Mouse (Mus musculus) intestine, embryonic 15.5 days (tissue): ENCODE measurements around the gene Cela3a. TPM values are rescaled to one million over a fixed set of nuclear protein-coding genes. Genes with fewer than 3 reads are reported as not detected.
"Not testable (repeated sequence)": the region's sequence is repeated elsewhere in the genome, so short reads cannot be mapped to it uniquely, and the experiment has no call there.

Source experiments
- ATAC-seq: fragments of 200-750 bp; cut with Nextera tagmentation; 2 replicates; pipeline ENCODE4 v1.8.0; 2017; ENCODE audit warnings: moderate TSS enrichment, moderate library complexity
- H3K27ac ChIP-seq: fragments of 300-500 bp; sonication (generic); 2 replicates; pipeline ENCODE4 v1.5.1; 2015; ENCODE audit warnings: mild to moderate bottlenecking, inconsistent platforms
- H3K27me3 ChIP-seq: fragments of 300-500 bp; sonication (generic); replicated peaks from 2 replicates; pipeline ENCODE4 v1.6.1; 2015; ENCODE audit warnings: inconsistent platforms
- H3K36me3 ChIP-seq: fragments of 300-500 bp; sonication (generic); 2 replicates; pipeline ENCODE4 v1.6.1; 2015; ENCODE audit warnings: inconsistent platforms
- H3K4me1 ChIP-seq: fragments of 300-500 bp; sonication (generic); replicated peaks from 2 replicates; pipeline ENCODE4 v1.6.1; 2015; ENCODE audit warnings: inconsistent platforms
- H3K4me2 ChIP-seq: fragments of 300-500 bp; sonication (generic); replicated peaks from 2 replicates; pipeline ENCODE4 v1.6.1; 2015; ENCODE audit warnings: mild to moderate bottlenecking, inconsistent platforms
- H3K4me3 ChIP-seq: fragments of 300-500 bp; sonication (generic); replicated peaks from 2 replicates; pipeline ENCODE4 v1.5.1; 2015; ENCODE audit warnings: inconsistent platforms
- H3K9ac ChIP-seq: fragments of 300-500 bp; sonication (generic); 2 replicates; pipeline ENCODE4 v1.6.1; 2015; ENCODE audit warnings: inconsistent platforms
- H3K9me3 ChIP-seq: fragments of 300-500 bp; sonication (generic); 2 replicates; pipeline ENCODE4 v1.6.1; 2016; ENCODE audit warnings: inconsistent platforms
- WGBS: fragments of 180-500 bp; shearing (Covaris S2); methylation state at CpG from one replicate; pipeline ENCODE4 v1.1.7; 2015; 5-methylcytosine and 5-hydroxymethylcytosine counted together
- polyA plus RNA-seq: library from polyadenylated mRNA; unstranded; fragments of >200 nt; fragmentation: Nextera tagmentation; extraction: Ambion mirVana; gene quantifications from 2 replicates; pipeline ENCODE4 v1.2.1, GENCODE M21; 2015

Gene Cela3a
- polyA plus RNA-seq, 1 experiment from 2014 or later: not detected

DNA sequence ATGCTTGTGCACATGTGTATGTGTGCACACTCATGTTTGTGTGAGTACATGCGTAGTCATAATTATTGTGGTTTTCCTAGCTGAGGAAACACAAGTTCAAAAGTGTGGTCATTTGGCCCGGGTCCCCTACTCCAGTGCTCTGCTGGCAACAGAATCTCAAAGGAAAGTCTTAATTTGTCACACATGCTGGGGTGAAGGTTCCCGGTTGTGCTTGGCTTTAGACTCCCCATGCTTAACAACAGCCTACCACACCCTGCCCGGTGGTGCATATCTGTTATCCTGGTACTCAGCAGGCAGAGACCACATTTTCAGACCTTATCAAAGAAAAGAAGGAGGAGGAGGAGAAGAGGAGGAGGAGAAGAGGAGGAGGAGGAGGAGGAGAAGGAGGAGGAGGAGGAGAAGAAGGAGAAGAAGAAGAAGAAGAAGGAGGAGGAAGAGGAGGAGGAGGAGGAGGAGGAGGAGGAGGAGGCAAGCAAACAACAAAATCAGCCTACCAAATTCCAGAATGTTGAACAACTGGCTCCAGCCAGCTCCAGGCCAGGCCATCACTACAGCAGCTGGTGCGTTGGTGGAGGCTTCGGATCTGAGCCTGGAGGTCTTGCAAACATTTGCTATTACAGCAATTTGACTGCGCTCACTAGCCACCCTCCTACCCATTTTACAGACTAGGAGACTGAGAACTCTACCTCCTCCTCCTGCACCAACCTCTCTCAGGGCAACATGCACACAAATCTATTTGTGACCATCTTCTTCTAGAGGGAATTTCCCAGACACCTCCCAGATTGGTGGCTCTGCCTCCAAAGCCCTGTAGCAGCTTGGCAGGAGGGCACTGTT is 38.0 kb upstream of the Cela3a start:
- H3K4me1 ChIP-seq: peaks cover 15% of the 10 kb centered on the region
- no peak overlapping the region for H3K4me2 ChIP-seq
- no peak overlapping the region for H3K4me3 ChIP-seq
- ATAC-seq: no peak
- no peaks in the 10 kb centered on the region for H3K36me3 ChIP-seq
- 0 out of 2 replicates have a peak overlapping the region, but pooled peaks have one; percentile 2 for H3K27ac ChIP-seq
- WGBS: 65% methylated on average over 7 of the region's 7 CpGs
- no peaks in the 10 kb centered on the region for H3K9me3 ChIP-seq
- H3K27me3 ChIP-seq: no peaks in the 10 kb centered on the region
- no peak overlapping the region for H3K9ac ChIP-seq

DNA sequence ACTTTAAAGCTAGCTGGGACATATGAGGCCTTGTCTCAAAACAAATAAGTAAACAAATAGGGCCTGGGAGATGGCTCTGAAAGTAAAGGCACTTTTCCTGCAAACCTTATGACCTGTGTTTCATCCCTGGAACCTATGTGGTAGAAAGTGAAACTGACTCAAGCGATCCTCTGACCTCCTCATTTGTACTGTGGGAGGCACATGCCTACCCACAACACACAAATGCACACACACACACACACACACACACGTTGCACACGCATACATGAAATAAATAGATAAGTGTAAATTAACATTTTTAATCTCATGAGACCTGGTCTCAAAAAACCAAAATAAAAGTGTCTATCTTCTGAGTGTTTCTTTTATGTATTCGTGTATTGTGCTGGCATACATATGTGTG is 36.3 kb upstream of the Cela3a start:
- Histone ChIP-seq H3K36me3 (no peaks in the 10 kb centered on the region), H3K9me3 (no peaks in the 10 kb centered on the region), H3K27ac (no peak overlapping the region), H3K4me1 (peaks cover 15% of the 10 kb centered on the region), H3K27me3 (no peaks in the 10 kb centered on the region), H3K4me3 (no peak overlapping the region), H3K4me2 (no peak overlapping the region), H3K9ac (no peak overlapping the region)
- 83% methylated on average over 4 of the region's 4 CpGs for WGBS
- no peak for ATAC-seq

DNA sequence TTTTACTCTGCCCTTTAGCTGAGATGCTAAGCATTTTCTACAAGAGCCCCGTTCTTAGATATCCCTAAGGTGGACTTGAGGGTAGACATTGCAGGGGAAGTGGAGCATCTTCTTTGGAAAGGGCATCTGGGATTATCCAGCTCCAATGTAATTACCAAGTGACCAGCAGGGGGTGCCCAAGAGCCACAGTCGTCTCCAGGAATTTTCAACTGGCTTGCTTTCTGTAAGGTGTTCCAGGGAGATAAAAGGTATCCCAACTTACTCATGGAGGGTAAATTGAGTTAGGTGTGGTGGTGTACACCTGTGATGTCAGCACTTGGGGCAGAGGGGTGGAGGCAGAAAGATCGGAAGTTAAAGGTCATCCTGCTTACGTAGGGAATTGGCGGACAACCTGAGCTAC is 34.0 kb upstream of the Cela3a start:
- Histone ChIP-seq H3K27me3 (no peaks in the 10 kb centered on the region), H3K9me3 (no peaks in the 10 kb centered on the region), H3K9ac (no peak overlapping the region), H3K36me3 (no peaks in the 10 kb centered on the region), H3K4me3 (no peak overlapping the region), H3K4me2 (0 out of 2 replicates have a peak overlapping the region, but pooled peaks have one; percentile 6), H3K27ac (no peak overlapping the region), H3K4me1 (peaks cover 9% of the 10 kb centered on the region)
- 16% methylated on average over 5 of the region's 5 CpGs for WGBS
- 0 out of 2 replicates have a peak, but pooled peaks have one; percentile 22 for ATAC-seq

DNA sequence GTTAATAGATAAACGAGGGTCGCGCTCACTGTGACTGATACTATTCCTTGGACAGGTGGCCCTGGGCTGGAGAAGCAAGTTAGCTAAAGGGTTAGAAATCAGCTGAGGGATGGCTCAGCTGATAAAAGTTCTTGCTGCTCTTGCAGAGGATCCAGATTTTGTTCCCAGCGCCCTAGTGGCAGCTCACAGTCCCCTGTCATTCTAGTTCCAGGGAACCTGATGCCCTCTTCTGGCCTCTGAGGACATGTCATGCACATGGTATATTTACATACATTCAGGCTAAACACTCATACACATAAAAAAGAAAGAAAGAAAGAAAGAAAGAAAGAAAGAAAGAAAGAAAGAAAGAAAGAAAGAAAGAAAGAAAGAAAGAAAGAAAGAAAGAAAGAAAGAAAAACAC is 31.7 kb upstream of the Cela3a start:
- H3K9me3 ChIP-seq: no peaks in the 10 kb centered on the region
- H3K4me3 ChIP-seq: no peak overlapping the region
- WGBS: 84% methylated on average over 4 of the region's 4 CpGs
- no peaks in the 10 kb centered on the region for H3K27me3 ChIP-seq
- peaks cover 4% of the 10 kb centered on the region; the same call in 1 of the 2 replicates for H3K4me1 ChIP-seq
- no peak for ATAC-seq
- no peak overlapping the region for H3K27ac ChIP-seq
- H3K36me3 ChIP-seq: no peaks in the 10 kb centered on the region
- no peak overlapping the region for H3K4me2 ChIP-seq
- H3K9ac ChIP-seq: no peak overlapping the region

DNA sequence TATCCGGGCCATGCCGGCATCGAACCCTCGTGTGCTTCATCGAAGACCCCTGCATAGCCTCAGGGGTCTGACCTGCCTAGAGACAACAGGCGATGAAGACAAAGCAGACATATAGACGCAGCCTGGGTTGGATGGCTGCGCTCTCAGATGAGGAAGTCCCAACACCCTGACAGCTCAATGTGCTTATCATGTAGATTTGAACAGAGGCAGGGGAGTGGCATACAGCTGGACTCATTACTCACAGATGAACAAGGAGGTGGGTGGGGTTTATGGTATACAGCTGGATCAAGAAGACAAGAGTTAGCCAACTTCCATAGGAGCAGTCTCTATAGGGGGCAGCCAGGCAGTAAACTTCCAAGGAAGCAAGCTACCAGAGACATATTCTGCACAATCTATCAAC is 29.3 kb upstream of the Cela3a start:
- 83% methylated on average over 8 of the region's 8 CpGs for WGBS
- Histone ChIP-seq H3K27me3 (no peaks in the 10 kb centered on the region), H3K9ac (no peak overlapping the region), H3K36me3 (no peaks in the 10 kb centered on the region), H3K9me3 (no peaks in the 10 kb centered on the region), H3K4me2 (no peak overlapping the region), H3K27ac (no peak overlapping the region), H3K4me3 (no peak overlapping the region), H3K4me1 (peaks cover 2% of the 10 kb centered on the region; the same call in 1 of the 2 replicates)
- ATAC-seq: peak; percentile 72

DNA sequence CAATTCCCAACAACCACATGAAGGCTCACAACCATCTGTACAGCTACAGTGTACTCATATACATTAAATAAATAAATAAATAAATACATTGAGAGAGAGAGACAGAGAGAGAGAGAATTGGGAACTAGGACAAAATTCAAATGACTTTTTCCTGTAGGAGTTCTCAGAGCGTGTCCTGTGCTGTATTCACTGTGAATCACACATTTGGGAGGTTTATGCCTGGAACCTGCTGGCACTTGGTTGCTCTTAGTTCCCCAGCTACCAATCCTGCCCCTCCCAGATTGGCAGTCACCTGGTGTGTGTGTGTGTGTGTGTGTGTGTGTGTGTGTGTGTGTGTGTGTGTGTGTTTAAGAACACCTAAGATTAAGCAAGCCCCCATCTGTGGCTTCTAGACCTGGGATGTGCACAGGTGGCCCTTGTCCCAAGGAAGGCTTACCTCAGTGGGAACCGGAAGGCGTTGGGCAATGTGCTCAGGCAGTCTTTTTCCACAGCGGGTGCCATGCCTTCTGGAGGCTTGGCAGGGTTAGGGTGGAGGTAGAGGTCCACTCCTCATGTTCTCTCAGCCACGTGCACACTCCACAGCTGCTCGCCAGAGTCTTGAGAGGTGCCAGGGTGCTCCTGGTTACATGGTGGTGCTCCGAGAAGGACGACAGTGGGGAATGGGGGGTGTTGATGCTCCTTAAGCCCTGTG is 27.5 kb upstream of the Cela3a start:
- Histone ChIP-seq H3K4me2 (no peak overlapping the region), H3K27me3 (no peaks in the 10 kb centered on the region), H3K27ac (no peak overlapping the region), H3K36me3 (no peaks in the 10 kb centered on the region), H3K4me1 (no peaks in the 10 kb centered on the region), H3K4me3 (no peak overlapping the region), H3K9ac (no peak overlapping the region), H3K9me3 (no peaks in the 10 kb centered on the region)
- ATAC-seq: 0 out of 2 replicates have a peak, but pooled peaks have one; percentile 66
- WGBS: 91% methylated on average over 8 of the region's 8 CpGs

DNA sequence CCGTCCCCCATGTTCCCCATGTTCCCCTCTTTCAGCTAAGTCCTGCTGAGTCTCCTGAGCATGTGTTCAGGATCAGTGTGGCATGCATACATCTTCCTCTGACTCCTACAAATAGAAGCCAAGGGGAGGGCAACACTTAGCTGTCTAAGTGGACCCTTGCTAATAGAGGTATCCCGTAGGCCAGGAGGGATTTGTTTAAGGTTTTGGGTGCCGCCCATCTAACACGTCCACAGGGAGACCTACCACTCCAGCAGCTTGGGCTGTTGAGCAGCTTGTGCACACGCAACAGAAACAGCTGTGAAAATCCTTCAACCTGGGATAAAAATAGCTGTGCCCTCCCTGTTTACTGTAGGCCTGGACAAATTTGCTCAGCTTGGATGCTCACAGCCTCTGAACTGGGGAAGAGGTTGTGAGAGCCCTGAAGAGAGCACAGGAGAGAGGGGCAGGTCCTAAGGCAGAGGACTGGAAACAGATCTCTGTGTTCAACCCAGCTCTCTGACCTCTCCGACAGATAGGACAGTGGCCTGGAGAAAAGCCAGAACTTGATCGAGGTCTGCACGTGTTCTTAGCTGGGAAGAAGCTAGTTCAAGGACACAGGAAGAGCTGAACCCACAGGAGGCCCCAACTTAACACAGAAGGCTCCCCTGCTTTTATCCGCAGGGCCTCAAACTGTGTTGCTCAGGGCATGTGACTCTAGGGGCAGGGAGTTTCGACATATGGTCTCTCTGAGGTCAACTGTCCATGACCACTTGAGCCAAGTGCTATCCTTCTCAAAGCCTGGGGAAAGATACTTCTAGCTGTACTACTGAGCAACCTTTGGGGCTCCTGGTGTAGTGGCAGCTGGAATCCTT is 23.3 kb upstream of the Cela3a start:
- 67% methylated on average over 10 of the region's 10 CpGs for WGBS
- not testable (repeated sequence) for H3K9ac ChIP-seq, H3K4me2 ChIP-seq, H3K9me3 ChIP-seq, H3K4me1 ChIP-seq, H3K36me3 ChIP-seq, H3K27ac ChIP-seq, H3K27me3 ChIP-seq, H3K4me3 ChIP-seq
- ATAC-seq: peak; percentile 41; the same call in 1 of the 2 replicates

DNA sequence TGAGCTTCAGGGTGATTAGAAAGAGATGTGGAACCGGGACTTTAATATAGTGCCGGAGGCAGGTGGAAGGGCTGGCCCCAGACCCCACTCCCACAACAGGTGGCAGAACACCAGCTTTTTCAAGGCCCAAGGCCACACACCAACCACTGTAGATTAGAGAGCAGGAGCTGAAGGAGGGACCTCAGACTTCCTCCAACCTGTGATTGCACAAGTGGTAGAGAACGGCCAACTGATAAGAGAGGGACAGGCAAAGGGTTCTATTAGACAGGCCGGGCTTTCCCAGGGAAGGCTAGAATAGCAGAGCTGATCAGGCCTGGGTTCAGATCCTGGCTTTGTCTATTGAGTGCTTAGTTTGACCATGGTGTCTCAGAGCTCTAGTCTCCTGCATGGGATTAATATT is 20.9 kb upstream of the Cela3a start, which contains the start of gene Cela3b:
TSS of gene Cela3b (minus strand) at position 39 of the 400 bp plus-strand sequence.
- H3K4me1 ChIP-seq: no peaks in the 10 kb centered on the region
- H3K27ac ChIP-seq: no peak within 1 kb of the TSS
- no peak within 1 kb of the TSS for H3K4me3 ChIP-seq
- H3K9me3 ChIP-seq: no peaks in the 10 kb centered on the region
- H3K9ac ChIP-seq: no peak within 1 kb of the TSS
- no peak within 1 kb of the TSS for H3K4me2 ChIP-seq
- H3K36me3 ChIP-seq: no peaks in the 10 kb centered on the region
- ATAC-seq: peak; percentile 85
- WGBS: 69% methylated on average over 4 of the region's 4 CpGs
- H3K27me3 ChIP-seq: no peaks in the 10 kb centered on the region

DNA sequence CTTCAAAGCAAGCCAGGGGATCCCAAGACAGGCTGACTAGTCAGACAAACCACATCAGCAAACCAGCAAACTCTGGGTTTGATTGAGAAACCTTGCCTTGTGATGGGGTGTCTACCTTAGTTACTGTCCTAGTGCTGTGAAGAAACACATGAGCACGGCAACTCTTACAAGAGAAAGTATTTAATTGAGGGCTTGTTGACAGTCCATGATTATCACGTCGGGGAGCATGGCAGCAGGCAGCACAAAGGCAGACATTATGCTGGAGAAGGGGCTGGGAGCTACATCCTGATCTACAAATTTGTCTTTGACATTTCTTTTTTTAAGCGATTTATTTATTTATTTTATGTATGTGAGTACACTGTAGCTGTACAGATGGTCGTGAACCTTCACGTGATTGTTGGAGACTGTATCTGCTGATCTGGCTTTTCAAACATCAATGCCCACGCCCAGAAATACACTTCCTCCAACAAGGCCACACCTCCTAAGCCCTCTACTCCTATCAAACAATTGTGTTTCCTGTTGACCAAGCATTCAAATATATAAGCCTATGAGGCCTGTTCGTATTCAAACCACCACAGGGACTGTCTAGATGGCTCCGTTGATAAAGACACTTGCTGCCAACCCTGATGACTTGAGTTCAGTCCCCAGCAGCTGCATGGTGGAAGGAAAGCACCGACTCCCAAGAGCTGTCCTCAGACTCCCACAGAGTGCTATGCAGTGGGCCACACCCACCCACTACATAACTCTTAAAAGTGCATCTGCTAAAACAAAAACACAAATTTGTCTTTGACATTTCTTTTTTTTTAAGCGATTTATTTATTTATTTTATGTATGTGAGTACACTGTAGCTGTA is 8.3 kb upstream of the Cela3a start:
- Histone ChIP-seq H3K4me3 (no peak overlapping the region), H3K9ac (no peak overlapping the region), H3K27me3 (no peaks in the 10 kb centered on the region), H3K27ac (no peak overlapping the region), H3K9me3 (no peaks in the 10 kb centered on the region), H3K4me1 (no peaks in the 10 kb centered on the region), H3K36me3 (no peaks in the 10 kb centered on the region), H3K4me2 (no peak overlapping the region)
- peak; percentile 56 for ATAC-seq
- 62% methylated on average over 11 of the region's 11 CpGs for WGBS

DNA sequence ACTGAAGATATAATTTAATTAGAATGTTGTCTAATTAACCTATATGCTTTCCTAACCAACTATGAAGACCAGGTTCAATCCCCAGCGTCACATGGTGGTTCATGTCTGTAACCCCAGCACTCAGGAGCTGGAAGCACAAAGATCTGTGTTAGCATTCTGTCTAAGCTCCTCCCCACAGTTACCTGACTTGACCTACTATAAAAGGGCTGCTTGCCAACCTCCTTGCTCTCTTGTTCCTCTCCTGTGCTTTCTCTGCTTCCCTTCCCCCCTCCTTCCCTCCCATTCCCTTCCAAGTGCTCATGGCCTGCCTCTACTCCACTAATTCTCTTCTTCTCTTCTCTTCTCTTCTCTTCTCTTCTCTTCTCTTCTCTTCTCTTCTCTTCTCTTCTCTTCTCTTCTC is 5.3 kb upstream of the Cela3a start:
- ATAC-seq: no peak
- no peaks in the 10 kb centered on the region for H3K9me3 ChIP-seq
- 77% methylated on average over 1 of the region's 1 CpGs for WGBS
- no peaks in the 10 kb centered on the region for H3K36me3 ChIP-seq
- no peak overlapping the region for H3K4me3 ChIP-seq
- no peaks in the 10 kb centered on the region for H3K27me3 ChIP-seq
- H3K4me1 ChIP-seq: no peaks in the 10 kb centered on the region
- no peak overlapping the region for H3K9ac ChIP-seq
- H3K4me2 ChIP-seq: no peak overlapping the region
- no peak overlapping the region for H3K27ac ChIP-seq

DNA sequence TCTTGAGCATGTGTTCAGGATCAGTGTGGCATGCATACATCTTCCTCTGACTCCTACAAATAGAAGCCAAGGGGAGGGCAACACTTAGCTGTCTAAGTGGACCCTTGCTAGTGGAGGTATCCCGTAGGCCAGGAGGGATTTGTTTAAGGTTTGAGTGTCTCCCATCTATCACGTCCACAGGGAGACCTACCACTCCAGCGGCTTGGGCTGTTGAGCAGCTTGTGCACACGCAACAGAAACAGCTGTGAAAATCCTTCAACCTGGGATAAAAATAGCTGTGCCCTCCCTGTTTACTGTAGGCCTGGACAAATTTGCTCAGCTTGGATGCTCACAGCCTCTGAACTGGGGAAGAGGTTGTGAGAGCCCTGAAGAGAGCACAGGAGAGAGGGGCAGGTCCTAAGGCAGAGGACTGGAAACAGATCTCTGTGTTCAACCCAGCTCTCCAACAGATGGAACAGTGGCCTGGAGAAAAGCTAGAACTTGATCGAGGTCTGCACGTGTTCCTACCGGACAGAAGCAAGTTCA is 2.7 kb upstream of the Cela3a start:
- H3K4me3 ChIP-seq, H3K9me3 ChIP-seq, H3K4me1 ChIP-seq, H3K9ac ChIP-seq, H3K4me2 ChIP-seq, H3K36me3 ChIP-seq, H3K27ac ChIP-seq, H3K27me3 ChIP-seq: not testable (repeated sequence)
- 63% methylated on average over 7 of the region's 7 CpGs for WGBS
- peak; percentile 63 for ATAC-seq
